Mouse (Mus musculus) kidney, embryonic 15.5 days (tissue): ENCODE data around the gene Zfp746. TPM values are rescaled to one million over a fixed set of nuclear protein-coding genes. Genes with fewer than 3 reads are reported as not detected.

Experiments used
- ATAC-seq: fragments of 200-750 bp; cut with Nextera tagmentation; replicated peaks from 2 replicates; pipeline ENCODE4 v1.8.0; 2017; ENCODE audit warnings: moderate TSS enrichment; ENCODE audit not compliant: low FRiP score
- H3K27ac ChIP-seq: fragments of 300-500 bp; sonication (generic); 2 replicates; pipeline ENCODE4 v1.5.1; 2015; ENCODE audit warnings: mild to moderate bottlenecking, inconsistent platforms
- H3K27me3 ChIP-seq: fragments of 300-500 bp; sonication (generic); 2 replicates; pipeline ENCODE4 v1.6.1; 2015; ENCODE audit warnings: inconsistent platforms
- H3K36me3 ChIP-seq: fragments of 300-500 bp; sonication (generic); 2 replicates; pipeline ENCODE4 v1.6.1; 2015; ENCODE audit warnings: inconsistent platforms
- H3K4me1 ChIP-seq: fragments of 300-500 bp; sonication (generic); 2 replicates; pipeline ENCODE4 v1.6.1; 2015; ENCODE audit warnings: inconsistent platforms
- H3K4me2 ChIP-seq: fragments of 300-500 bp; sonication (generic); 2 replicates; pipeline ENCODE4 v1.6.1; 2015; ENCODE audit warnings: moderate library complexity, mild to moderate bottlenecking, inconsistent platforms
- H3K4me3 ChIP-seq: fragments of 300-500 bp; sonication (generic); replicated peaks from 2 replicates; pipeline ENCODE4 v1.5.1; 2015; ENCODE audit warnings: mild to moderate bottlenecking, inconsistent platforms
- H3K9ac ChIP-seq: fragments of 300-500 bp; sonication (generic); 2 replicates; pipeline ENCODE4 v1.6.1; 2015; ENCODE audit warnings: mild to moderate bottlenecking, inconsistent platforms
- H3K9me3 ChIP-seq: fragments of 300-500 bp; sonication (generic); replicated peaks from 2 replicates; pipeline ENCODE4 v1.6.1; 2016; ENCODE audit warnings: inconsistent platforms
- WGBS: fragments of 180-500 bp; shearing (Covaris S2); methylation state at CpG from one replicate; pipeline ENCODE4 v1.1.7; 2015; ENCODE audit warnings: mixed read lengths; 5-methylcytosine and 5-hydroxymethylcytosine counted together
- polyA plus RNA-seq: library from polyadenylated mRNA; unstranded; fragments of >200 nt; fragmentation: Nextera tagmentation; extraction: Ambion mirVana; gene quantifications from 2 replicates; pipeline ENCODE4 v1.2.1, GENCODE M21; 2015

Gene Zfp746
- polyA plus RNA-seq, 1 experiment from 2014 or later, result 24.0 TPM

GRCm38 (mm10) chr6:48063940-48064339 is 22.5 kb downstream of the Zfp746 start:
- no peak overlapping the region for H3K4me2 ChIP-seq
- 95% methylated on average over 28 of the region's 28 CpGs for WGBS
- H3K4me1 ChIP-seq, result no peaks in the 10 kb centered on the region
- no peaks in the 10 kb centered on the region for H3K27me3 ChIP-seq
- H3K4me3 ChIP-seq, result no peak overlapping the region
- no peaks in the 10 kb centered on the region for H3K9me3 ChIP-seq
- ATAC-seq, result 0 out of 2 replicates have a peak, but pooled peaks have one; percentile 12
- no peak overlapping the region for H3K9ac ChIP-seq
- H3K27ac ChIP-seq, result no peak overlapping the region
- peaks cover 79% of the 10 kb centered on the region for H3K36me3 ChIP-seq

GRCm38 (mm10) chr6:48060895-48061294 is 25.5 kb downstream of the Zfp746 start:
- no peak overlapping the region for H3K4me3 ChIP-seq
- H3K4me1 ChIP-seq, result no peaks in the 10 kb centered on the region
- H3K27me3 ChIP-seq, result no peaks in the 10 kb centered on the region
- no peak overlapping the region for H3K9ac ChIP-seq
- no peak for ATAC-seq
- H3K4me2 ChIP-seq, result no peak overlapping the region
- 83% methylated on average over 1 of the region's 1 CpGs for WGBS
- H3K27ac ChIP-seq, result no peak overlapping the region
- peaks cover 48% of the 10 kb centered on the region for H3K36me3 ChIP-seq
- H3K9me3 ChIP-seq, result no peaks in the 10 kb centered on the region

- Histone ChIP-seq H3K9ac (no peak overlapping the region), H3K36me3 (peaks cover 44% of the 10 kb centered on the region), H3K27me3 (no peaks in the 10 kb centered on the region), H3K4me1 (no peaks in the 10 kb centered on the region), H3K4me2 (no peak overlapping the region), H3K4me3 (no peak overlapping the region), H3K9me3 (no peaks in the 10 kb centered on the region), H3K27ac (no peak overlapping the region)
- 85% methylated on average over 2 of the region's 2 CpGs for WGBS
- no peak for ATAC-seq
Measured at GRCm38 (mm10) chr6:48060421-48060820, 26.0 kb downstream of the Zfp746 start.

GRCm38 (mm10) chr6:48052136-48052535 is 34.3 kb downstream of the Zfp746 start:
- Histone ChIP-seq H3K4me3 (no peak overlapping the region), H3K4me1 (peaks cover 20% of the 10 kb centered on the region), H3K36me3 (no peaks in the 10 kb centered on the region), H3K27ac (no peak overlapping the region), H3K9me3 (no peaks in the 10 kb centered on the region), H3K9ac (no peak overlapping the region), H3K27me3 (no peaks in the 10 kb centered on the region), H3K4me2 (no peak overlapping the region)
- ATAC-seq, result no peak
- WGBS, result 68% methylated on average over 6 of the region's 6 CpGs

GRCm38 (mm10) chr6:48051666-48052065 is 34.7 kb downstream of the Zfp746 start:
- WGBS, result 72% methylated on average over 2 of the region's 2 CpGs
- H3K9ac ChIP-seq, result no peak overlapping the region
- H3K9me3 ChIP-seq, result no peaks in the 10 kb centered on the region
- H3K36me3 ChIP-seq, result no peaks in the 10 kb centered on the region
- H3K27ac ChIP-seq, result no peak overlapping the region
- H3K4me1 ChIP-seq, result peaks cover 25% of the 10 kb centered on the region
- ATAC-seq, result no peak
- no peak overlapping the region for H3K4me3 ChIP-seq
- no peak overlapping the region for H3K4me2 ChIP-seq
- H3K27me3 ChIP-seq, result no peaks in the 10 kb centered on the region

- Histone ChIP-seq H3K36me3 (peaks cover 9% of the 10 kb centered on the region), H3K4me3 (peak overlapping the region; percentile 69), H3K27me3 (no peaks in the 10 kb centered on the region), H3K4me2 (peak overlapping the region; percentile 91), H3K27ac (peak overlapping the region; percentile 93; the same call in 1 of the 2 replicates), H3K4me1 (peaks cover 29% of the 10 kb centered on the region), H3K9ac (peak overlapping the region; percentile 85; the same call in 1 of the 2 replicates), H3K9me3 (no peaks in the 10 kb centered on the region)
- no peak for ATAC-seq
- WGBS, result 58% methylated on average over 9 of the region's 9 CpGs
Measured at GRCm38 (mm10) chr6:48049273-48050065, 36.9 kb downstream of the Zfp746 start.

GRCm38 (mm10) chr6:48048426-48049272 is 37.7 kb downstream of the Zfp746 start, which contains the start of gene Zfp777:
TSS of gene Zfp777 (minus strand) at chr6:48048911.
- Histone ChIP-seq H3K9ac (peak within 1 kb of the TSS; percentile 85), H3K4me3 (peak within 1 kb of the TSS; percentile 69), H3K4me1 (peaks cover 29% of the 10 kb centered on the region), H3K27ac (peak within 1 kb of the TSS; percentile 93), H3K4me2 (peak within 1 kb of the TSS; percentile 91), H3K9me3 (no peaks in the 10 kb centered on the region), H3K27me3 (no peaks in the 10 kb centered on the region), H3K36me3 (peaks cover 17% of the 10 kb centered on the region)
- WGBS, result under 1% methylated on average over 82 of the region's 82 CpGs
- peak; percentile 92 for ATAC-seq

- ATAC-seq, result peak; percentile 66
- Histone ChIP-seq H3K9ac (peak overlapping the region; percentile 85), H3K4me2 (peak overlapping the region; percentile 91), H3K27me3 (no peaks in the 10 kb centered on the region), H3K36me3 (peaks cover 27% of the 10 kb centered on the region), H3K27ac (peak overlapping the region; percentile 93), H3K9me3 (no peaks in the 10 kb centered on the region), H3K4me1 (peaks cover 29% of the 10 kb centered on the region), H3K4me3 (peak overlapping the region; percentile 69)
- WGBS, result under 1% methylated on average over 104 of the region's 150 CpGs
Measured at GRCm38 (mm10) chr6:48047450-48048351, 38.7 kb downstream of the Zfp746 start.

GRCm38 (mm10) chr6:48047114-48047449 is 39.3 kb downstream of the Zfp746 start:
- H3K4me1 ChIP-seq, result peaks cover 29% of the 10 kb centered on the region
- no peaks in the 10 kb centered on the region for H3K9me3 ChIP-seq
- no peaks in the 10 kb centered on the region for H3K27me3 ChIP-seq
- peak overlapping the region; percentile 79; the same call in 1 of the 2 replicates for H3K27ac ChIP-seq
- H3K4me3 ChIP-seq, result peak overlapping the region; percentile 69
- peak; percentile 22; the same call in 1 of the 2 replicates for ATAC-seq
- H3K36me3 ChIP-seq, result peaks cover 33% of the 10 kb centered on the region
- H3K4me2 ChIP-seq, result peak overlapping the region; percentile 91
- peak overlapping the region; percentile 85 for H3K9ac ChIP-seq
- WGBS, result 5% methylated on average over 12 of the region's 12 CpGs

- ATAC-seq, result no peak
- peaks cover 97% of the 10 kb centered on the region for H3K36me3 ChIP-seq
Measured at GRCm38 (mm10) chr6:48032661-48033060, 53.7 kb downstream of the Zfp746 start.

GRCm38 (mm10) chr6:48025905-48026660 is 60.3 kb downstream of the Zfp746 start:
- H3K4me2 ChIP-seq, result no peak overlapping the region
- peaks cover 92% of the 10 kb centered on the region for H3K36me3 ChIP-seq
- H3K27me3 ChIP-seq, result no peaks in the 10 kb centered on the region
- no peaks in the 10 kb centered on the region for H3K4me1 ChIP-seq
- no peak overlapping the region for H3K9ac ChIP-seq
- no peak for ATAC-seq
- no peak overlapping the region for H3K27ac ChIP-seq
- H3K9me3 ChIP-seq, result peaks cover 20% of the 10 kb centered on the region
- H3K4me3 ChIP-seq, result no peak overlapping the region
- WGBS, result 89% methylated on average over 10 of the region's 10 CpGs

More at GRCm38 (mm10) chr6:48032661-48033060, 53.7 kb downstream of the Zfp746 start:
- H3K4me2 ChIP-seq, result no peak overlapping the region
- H3K9ac ChIP-seq, result no peak overlapping the region
- H3K27ac ChIP-seq, result no peak overlapping the region
- no peaks in the 10 kb centered on the region for H3K27me3 ChIP-seq
- H3K4me1 ChIP-seq, result no peaks in the 10 kb centered on the region
- no peak overlapping the region for H3K4me3 ChIP-seq
- no peaks in the 10 kb centered on the region for H3K9me3 ChIP-seq
